Mouse (Mus musculus) hindbrain, embryonic 10.5 days (tissue): ENCODE measurements at regions not wholly inside any gene's neighbourhood (a gene's known extent, or its start where the extent isn't known, plus 50 kb on each side); places are given as distances from the start of the nearest gene placed in this dataset.

Experiments
- DNase-seq: peaks from one replicate; pipeline ENCODE4 v3.0.0-alpha.2; 2017; ENCODE audit warnings: low spot score
- H3K27ac ChIP-seq: fragments of 300-500 bp; sonication (generic); 2 replicates; pipeline ENCODE4 v1.5.1; 2016; ENCODE audit warnings: mild to moderate bottlenecking, moderate library complexity
- H3K27me3 ChIP-seq: fragments of 300-500 bp; sonication (generic); 2 replicates; pipeline ENCODE4 v1.6.1; 2016; ENCODE audit warnings: mild to moderate bottlenecking; ENCODE audit not compliant: poor library complexity, insufficient read depth, severe bottlenecking
- H3K36me3 ChIP-seq: fragments of 300-500 bp; sonication (generic); 2 replicates; pipeline ENCODE4 v1.6.1; 2016; ENCODE audit warnings: mild to moderate bottlenecking, moderate library complexity
- H3K4me1 ChIP-seq: fragments of 300-500 bp; sonication (generic); replicated peaks from 2 replicates; pipeline ENCODE4 v1.6.1; 2016; ENCODE audit warnings: mild to moderate bottlenecking
- H3K4me3 ChIP-seq: fragments of 300-500 bp; sonication (generic); 2 replicates; pipeline ENCODE4 v1.5.1; 2016; ENCODE audit warnings: mild to moderate bottlenecking, moderate library complexity
- H3K9me3 ChIP-seq: fragments of 300-500 bp; sonication (generic); 2 replicates; pipeline ENCODE4 v1.6.1; 2016; ENCODE audit warnings: mild to moderate bottlenecking, moderate library complexity
- WGBS: fragments of 180-500 bp; shearing (Covaris S2); methylation state at CpG from one replicate; pipeline ENCODE4 v1.1.7; 2016; 5-methylcytosine and 5-hydroxymethylcytosine counted together

DNA sequence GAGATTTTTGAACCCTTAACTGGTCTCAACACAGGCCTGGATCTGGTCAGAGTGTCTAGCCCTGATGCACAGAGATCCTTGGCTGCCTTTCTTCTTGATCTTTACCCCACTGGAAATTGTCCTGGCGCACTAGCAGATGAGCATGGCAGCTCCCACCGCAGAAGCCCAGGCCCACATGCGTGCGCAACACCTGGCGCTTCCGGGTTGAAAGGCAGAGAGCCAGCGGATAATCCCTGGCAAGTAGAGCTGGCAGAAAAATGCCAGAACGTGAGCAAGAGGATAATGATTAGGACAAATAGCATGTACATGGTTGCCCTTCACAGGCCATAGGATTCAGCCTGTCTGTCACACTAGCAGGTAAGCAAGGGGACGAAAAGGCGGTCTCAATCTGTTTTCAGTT, 95.0 kb upstream of the Aco1 start:
- Histone ChIP-seq H3K9me3 (no peaks in the 10 kb centered on the region), H3K27ac (no peak overlapping the region), H3K4me1 (no peaks in the 10 kb centered on the region), H3K4me3 (no peak overlapping the region), H3K36me3 (no peaks in the 10 kb centered on the region), H3K27me3 (no peaks in the 10 kb centered on the region)
- DNase-seq: no peak
- WGBS: 96% methylated on average over 10 of the region's 10 CpGs

- Histone ChIP-seq H3K27me3 (no peaks in the 10 kb centered on the region), H3K36me3 (no peaks in the 10 kb centered on the region), H3K27ac (no peak overlapping the region), H3K9me3 (peaks cover 5% of the 10 kb centered on the region; the same call in 1 of the 2 replicates), H3K4me3 (no peak overlapping the region), H3K4me1 (no peaks in the 10 kb centered on the region)
- 73% methylated on average over 6 of the region's 6 CpGs for WGBS
- DNase-seq: no peak
These were observed 93.8 kb upstream of the Aco1 start for GRCm38 (mm10) chr4:40049086-40049485.

DNA sequence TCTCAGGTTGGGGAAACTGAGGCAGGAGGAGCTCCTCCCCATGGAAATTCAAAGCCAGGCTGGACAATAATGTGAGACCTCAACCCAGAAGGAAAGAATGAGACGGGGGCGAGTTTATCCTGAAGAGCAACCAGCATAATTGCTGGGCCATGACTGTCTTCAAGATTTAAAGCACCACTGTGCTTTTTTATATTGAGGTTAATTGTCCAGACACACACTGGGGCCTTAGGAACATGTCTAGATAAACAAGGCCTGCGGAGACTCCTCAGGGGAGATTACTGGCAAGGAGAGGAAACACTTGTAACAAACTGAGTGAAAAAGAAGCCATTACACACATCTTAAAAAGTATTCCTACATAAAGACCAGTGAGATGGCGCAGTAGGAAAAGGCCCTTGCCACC, 91.0 kb upstream of the Aco1 start:
- no peaks in the 10 kb centered on the region for H3K4me1 ChIP-seq
- H3K27me3 ChIP-seq: no peaks in the 10 kb centered on the region
- H3K27ac ChIP-seq: no peak overlapping the region
- no peaks in the 10 kb centered on the region for H3K36me3 ChIP-seq
- no peak for DNase-seq
- H3K4me3 ChIP-seq: no peak overlapping the region
- WGBS: 87% methylated on average over 4 of the region's 4 CpGs
- H3K9me3 ChIP-seq: peaks cover 5% of the 10 kb centered on the region; the same call in 1 of the 2 replicates

- Histone ChIP-seq H3K4me1 (no peaks in the 10 kb centered on the region), H3K9me3 (peaks cover 5% of the 10 kb centered on the region; the same call in 1 of the 2 replicates), H3K4me3 (no peak overlapping the region), H3K27me3 (no peaks in the 10 kb centered on the region), H3K36me3 (no peaks in the 10 kb centered on the region), H3K27ac (no peak overlapping the region)
- DNase-seq: no peak
- WGBS: 87% methylated on average over 2 of the region's 2 CpGs
These were observed 89.5 kb upstream of the Aco1 start for GRCm38 (mm10) chr4:40053391-40053790.

DNA sequence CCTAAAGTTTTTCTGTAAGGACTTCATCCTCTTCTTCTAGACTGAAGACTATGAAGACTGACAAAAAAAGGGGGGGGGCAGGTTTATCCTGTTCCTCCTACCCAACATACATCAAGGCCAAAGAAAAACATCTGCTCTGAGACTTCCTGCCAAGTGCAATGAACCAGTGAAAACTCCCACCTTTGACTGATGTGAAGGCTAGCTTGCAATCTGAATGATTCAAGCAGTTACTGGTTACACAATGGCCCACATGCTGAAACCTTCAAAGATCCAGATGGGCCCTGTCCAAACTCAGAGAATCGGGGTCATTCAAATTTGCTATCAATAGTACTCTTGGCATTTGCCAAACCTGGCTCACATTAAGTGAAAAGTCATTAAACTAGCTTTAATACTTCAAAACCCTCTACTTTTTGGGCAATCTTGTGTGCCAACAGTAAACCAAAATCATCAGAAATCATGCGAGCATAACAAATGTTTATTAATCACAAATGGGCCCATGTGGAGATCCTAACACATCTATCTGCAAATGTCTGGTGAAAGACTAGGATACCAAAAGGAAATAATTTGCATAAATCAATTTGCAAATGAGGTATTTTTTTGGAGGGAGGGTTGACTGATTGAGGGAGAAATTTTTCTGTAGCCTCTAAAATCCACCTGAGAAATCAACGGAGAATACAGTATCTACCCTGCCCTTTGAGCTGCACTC, 79.0 kb upstream of the Aco1 start:
- Histone ChIP-seq H3K27me3 (no peaks in the 10 kb centered on the region), H3K4me1 (peaks cover 4% of the 10 kb centered on the region; the same call in 1 of the 2 replicates), H3K36me3 (no peaks in the 10 kb centered on the region), H3K9me3 (0 out of 2 replicates have a peak, but pooled peaks cover 5% of the 10 kb centered on the region), H3K27ac (no peak overlapping the region), H3K4me3 (no peak overlapping the region)
- no peak for DNase-seq
- WGBS: 82% methylated on average over 3 of the region's 3 CpGs

DNA sequence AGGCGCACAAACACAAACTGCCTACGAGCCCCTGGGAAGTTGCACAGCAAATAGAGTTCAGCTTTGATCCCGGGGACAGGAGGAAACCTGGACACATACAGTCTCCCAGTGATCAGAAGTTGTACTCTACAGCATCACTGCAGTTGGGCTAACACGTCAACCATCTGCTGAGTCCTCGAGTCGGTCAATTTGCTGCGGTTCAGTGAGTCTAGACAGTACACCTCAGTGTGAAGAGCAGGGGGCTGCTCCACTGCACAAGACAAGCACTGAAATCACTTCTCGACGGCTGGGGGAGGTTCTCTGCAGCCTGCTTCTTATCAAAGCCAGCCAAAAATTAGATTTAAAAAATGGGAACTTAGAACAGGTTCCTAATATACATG, 78.4 kb upstream of the Aco1 start:
- no peaks in the 10 kb centered on the region for H3K27me3 ChIP-seq
- DNase-seq: peak; percentile 17
- 68% methylated on average over 9 of the region's 9 CpGs for WGBS

DNA sequence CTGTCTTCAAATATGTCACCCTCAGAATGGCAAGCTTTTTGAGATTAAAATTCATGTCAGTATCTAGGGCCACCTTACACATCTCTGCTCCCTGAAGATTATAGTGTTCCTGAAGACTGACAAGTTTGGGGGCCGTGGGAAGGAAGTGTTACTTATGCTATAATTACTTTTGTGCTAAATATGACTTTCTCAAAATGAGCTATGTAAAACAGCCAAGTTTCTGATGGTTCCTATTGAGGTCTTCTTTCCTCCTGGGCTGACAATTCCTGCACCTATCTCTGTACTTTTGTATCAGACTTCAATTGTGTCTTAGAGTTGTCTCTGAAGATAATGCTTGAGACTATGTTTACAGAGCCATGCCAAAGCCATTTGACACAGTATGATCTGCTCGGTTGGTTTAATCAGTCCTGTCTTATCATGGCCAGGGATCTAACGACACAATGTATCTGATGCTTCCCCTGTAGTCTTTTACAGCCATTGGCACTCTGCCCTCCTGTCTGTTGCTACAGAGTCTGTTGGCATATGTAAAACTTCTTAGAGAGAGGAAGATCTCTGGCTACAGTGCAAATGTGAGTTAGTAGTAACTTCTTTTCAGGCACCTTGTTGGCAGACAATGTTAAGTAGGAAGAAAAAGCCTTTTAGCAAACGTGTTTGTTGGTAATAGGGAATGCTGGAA, 71.8 kb upstream of the Aco1 start:
- no peaks in the 10 kb centered on the region for H3K27me3 ChIP-seq
- H3K4me1 ChIP-seq: no peaks in the 10 kb centered on the region
- H3K4me3 ChIP-seq: no peak overlapping the region
- 78% methylated on average over 4 of the region's 4 CpGs for WGBS
- no peak for DNase-seq
- no peaks in the 10 kb centered on the region for H3K36me3 ChIP-seq
- no peak overlapping the region for H3K27ac ChIP-seq
- no peaks in the 10 kb centered on the region for H3K9me3 ChIP-seq

More for the DNA sequence above, 78.4 kb upstream of the Aco1 start:
- Histone ChIP-seq H3K9me3 (0 out of 2 replicates have a peak, but pooled peaks cover 5% of the 10 kb centered on the region), H3K4me3 (no peak overlapping the region), H3K4me1 (peaks cover 4% of the 10 kb centered on the region; the same call in 1 of the 2 replicates), H3K36me3 (no peaks in the 10 kb centered on the region), H3K27ac (no peak overlapping the region)

DNA sequence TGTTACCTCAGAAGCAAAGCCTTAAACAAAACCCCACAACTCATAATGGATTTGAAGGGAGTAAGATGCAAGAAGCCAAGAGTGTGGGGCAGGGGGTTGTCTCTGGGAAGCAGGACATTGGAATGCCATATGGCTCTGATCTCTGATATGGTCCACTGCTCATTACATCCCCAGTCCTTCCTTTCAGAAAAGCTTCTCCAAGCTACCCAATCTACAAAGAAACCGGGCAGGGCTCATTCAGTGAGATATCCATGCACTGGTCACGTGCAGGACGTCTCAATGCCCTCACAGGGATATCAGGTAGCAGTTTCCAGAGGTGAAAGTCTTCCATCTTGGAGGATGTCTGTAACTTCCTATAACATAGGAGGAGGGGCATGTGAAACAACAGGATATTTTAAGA, 61.8 kb upstream of the Aco1 start:
- H3K36me3 ChIP-seq: no peaks in the 10 kb centered on the region
- H3K4me3 ChIP-seq: no peak overlapping the region
- H3K27ac ChIP-seq: no peak overlapping the region
- H3K27me3 ChIP-seq: no peaks in the 10 kb centered on the region
- H3K9me3 ChIP-seq: no peaks in the 10 kb centered on the region
- DNase-seq: no peak
- 67% methylated on average over 3 of the region's 3 CpGs for WGBS
- 0 out of 2 replicates have a peak, but pooled peaks cover 4% of the 10 kb centered on the region for H3K4me1 ChIP-seq

DNA sequence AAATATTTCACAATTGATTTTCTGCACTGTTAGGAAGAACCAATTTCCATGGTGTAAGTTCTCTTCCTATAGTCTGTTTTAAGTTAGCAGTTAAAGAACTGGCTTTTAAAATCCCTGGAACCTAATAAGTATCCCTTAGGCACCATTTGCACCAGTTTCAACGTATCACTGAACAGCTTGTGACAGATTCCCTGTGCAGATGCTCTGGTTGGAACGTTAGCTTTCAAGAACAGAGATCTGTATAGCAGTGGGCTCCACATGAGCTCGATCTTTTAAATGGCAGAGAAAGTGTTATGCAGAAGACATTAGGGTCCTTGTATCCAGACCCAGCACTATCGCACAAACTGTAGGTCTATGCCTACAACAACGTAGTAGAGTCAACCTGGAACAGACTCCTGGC, 52.6 kb upstream of the Aco1 start:
- no peaks in the 10 kb centered on the region for H3K9me3 ChIP-seq
- no peaks in the 10 kb centered on the region for H3K4me1 ChIP-seq
- DNase-seq: no peak
- H3K27ac ChIP-seq: no peak overlapping the region
- H3K36me3 ChIP-seq: no peaks in the 10 kb centered on the region
- no peaks in the 10 kb centered on the region for H3K27me3 ChIP-seq
- H3K4me3 ChIP-seq: no peak overlapping the region
- WGBS: 87% methylated on average over 5 of the region's 5 CpGs
